Mouse (Mus musculus): Measurements from ENCODE around the gene Bcat1. TPM values are rescaled to one million over a fixed set of nuclear protein-coding genes. Genes with fewer than 3 reads are reported as not detected.

The Bcat1 gene
- polyA plus RNA-seq, 1 experiment from 2014 or later: 105 TPM

DNA sequence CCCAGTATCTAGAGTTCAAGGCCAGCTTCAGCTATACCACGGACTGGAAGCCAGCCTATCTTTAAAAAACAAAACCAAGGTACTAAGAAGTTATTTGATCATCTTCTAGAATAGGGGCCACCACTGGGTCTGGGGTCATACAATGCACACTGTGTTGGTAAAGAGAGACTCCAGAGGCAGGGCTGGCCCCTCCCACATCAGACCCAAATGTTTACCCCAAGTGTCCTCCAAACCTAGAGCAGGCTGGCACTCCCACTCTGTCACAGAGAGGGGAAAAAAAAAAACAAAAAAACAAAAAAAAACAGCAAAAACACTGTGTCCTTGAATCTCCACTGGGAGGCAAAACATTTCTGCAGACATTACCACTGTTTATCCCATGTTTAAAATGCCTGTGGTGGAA is 38.4 kb downstream of the Bcat1 start:
- Histone ChIP-seq H3K4me2 (ENCODE audit: low read length) (no peak overlapping the region), H3K4me1 (ENCODE audit: control insufficient read depth, insufficient read depth, low read length) (peaks cover 10% of the 10 kb centered on the region), H3K36me3 (ENCODE audit: control insufficient read depth, insufficient read depth, low read length) (peaks cover 50% of the 10 kb centered on the region), H3K4me3 (ENCODE audit: low read depth, low read length) (no peak overlapping the region), H3K9me3 (replicated peaks; ENCODE audit: control insufficient read depth, low read length) (no peaks in the 10 kb centered on the region), H3K9ac (ENCODE audit: low read length) (no peak overlapping the region), H3K27ac (ENCODE audit: low read depth, low read length) (no peak overlapping the region), H3K27me3 (replicated peaks; ENCODE audit: control insufficient read depth, insufficient read depth, low read length) (no peaks in the 10 kb centered on the region)
- WGBS: 78% methylated on average over 1 of the region's 1 CpGs
- DNase-seq (ENCODE audit: low spot score) (no peak), ATAC-seq (no peak)

DNA sequence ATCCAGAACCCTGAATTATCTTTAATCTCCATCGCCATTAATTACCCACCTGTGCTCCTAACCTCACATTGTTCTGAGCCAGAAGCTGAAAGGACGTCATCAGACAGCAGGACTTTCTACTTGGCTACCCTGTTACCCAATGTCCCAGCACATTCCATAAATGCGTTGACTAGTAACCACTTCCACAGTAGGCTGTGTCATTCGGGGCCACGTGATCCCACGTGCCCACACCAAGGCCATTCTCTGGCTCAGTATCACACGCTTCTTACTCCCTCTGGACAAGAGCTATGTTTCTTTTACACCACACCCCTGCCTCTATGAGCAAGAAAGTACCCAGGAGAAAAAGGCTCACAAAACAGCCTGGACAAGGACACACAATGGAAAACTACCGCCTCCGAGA is 40.6 kb downstream of the Bcat1 start:
- Histone ChIP-seq H3K9ac (ENCODE audit: low read length) (no peak overlapping the region), H3K4me3 (ENCODE audit: low read depth, low read length) (no peak overlapping the region), H3K4me2 (ENCODE audit: low read length) (no peak overlapping the region), H3K36me3 (ENCODE audit: control insufficient read depth, insufficient read depth, low read length) (peaks cover 68% of the 10 kb centered on the region), H3K27me3 (replicated peaks; ENCODE audit: control insufficient read depth, insufficient read depth, low read length) (no peaks in the 10 kb centered on the region), H3K4me1 (ENCODE audit: control insufficient read depth, insufficient read depth, low read length) (no peaks in the 10 kb centered on the region), H3K9me3 (replicated peaks; ENCODE audit: control insufficient read depth, low read length) (no peaks in the 10 kb centered on the region), H3K27ac (ENCODE audit: low read depth, low read length) (no peak overlapping the region)
- DNase-seq (ENCODE audit: low spot score) (no peak), ATAC-seq (no peak)
- WGBS: 92% methylated on average over 9 of the region's 9 CpGs

DNA sequence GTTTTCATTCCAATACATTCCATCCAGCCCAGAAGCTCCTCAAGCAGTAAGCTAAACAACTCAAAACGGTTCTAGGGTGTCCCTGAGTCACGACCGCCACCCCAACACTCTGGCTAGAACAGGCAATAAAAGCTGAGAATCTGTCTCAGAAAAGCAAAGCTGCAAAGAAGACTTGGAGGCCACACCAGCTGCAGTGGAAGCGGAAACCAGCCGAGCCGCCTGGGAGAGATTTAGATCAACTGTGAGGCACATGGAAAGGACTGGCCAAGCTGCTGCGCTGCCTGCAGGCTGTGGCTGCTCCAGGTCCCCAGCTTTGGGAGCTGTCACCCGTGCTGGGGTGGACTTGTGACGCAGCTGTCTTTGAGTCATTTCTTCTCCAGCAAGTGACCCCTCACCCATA is 45.4 kb downstream of the Bcat1 start:
- Histone ChIP-seq H3K9me3 (replicated peaks; ENCODE audit: control insufficient read depth, low read length) (no peaks in the 10 kb centered on the region), H3K9ac (ENCODE audit: low read length) (no peak overlapping the region), H3K4me1 (ENCODE audit: control insufficient read depth, insufficient read depth, low read length) (no peaks in the 10 kb centered on the region), H3K4me2 (ENCODE audit: low read length) (no peak overlapping the region), H3K27ac (ENCODE audit: low read depth, low read length) (no peak overlapping the region), H3K4me3 (ENCODE audit: low read depth, low read length) (no peak overlapping the region), H3K36me3 (ENCODE audit: control insufficient read depth, insufficient read depth, low read length) (peaks cover 58% of the 10 kb centered on the region), H3K27me3 (replicated peaks; ENCODE audit: control insufficient read depth, insufficient read depth, low read length) (no peaks in the 10 kb centered on the region)
- no peak for DNase-seq (ENCODE audit: low spot score)
- 91% methylated on average over 9 of the region's 9 CpGs for WGBS
- no peak for ATAC-seq

DNA sequence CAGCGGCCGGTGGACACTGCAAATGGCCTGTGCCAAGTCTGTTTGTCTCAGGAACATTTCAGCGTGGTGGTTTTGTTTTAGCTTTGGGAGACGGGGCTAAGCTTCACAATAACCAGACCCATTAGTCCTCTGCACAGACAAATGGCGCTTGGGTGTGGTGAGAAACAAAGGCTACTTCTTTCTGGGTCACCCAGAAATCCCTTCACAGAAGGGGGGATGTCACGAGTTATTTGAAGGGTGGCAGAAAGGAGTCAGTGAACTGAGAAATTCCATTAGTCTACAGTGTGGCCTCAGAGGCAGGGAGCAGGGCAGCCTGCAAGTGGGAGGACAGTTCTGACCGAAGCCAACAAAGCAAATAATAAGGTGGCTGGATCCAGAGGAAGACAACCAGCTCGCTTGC is 52.0 kb downstream of the Bcat1 start:
- DNase-seq (ENCODE audit: low spot score) (no peak), ATAC-seq (no peak)
- H3K4me3 ChIP-seq (ENCODE audit: low read depth, low read length): no peak overlapping the region
- H3K27me3 ChIP-seq (replicated peaks; ENCODE audit: control insufficient read depth, insufficient read depth, low read length): no peaks in the 10 kb centered on the region
- WGBS: 22% methylated on average over 8 of the region's 8 CpGs
- no peaks in the 10 kb centered on the region for H3K4me1 ChIP-seq (ENCODE audit: control insufficient read depth, insufficient read depth, low read length)
- no peak overlapping the region for H3K4me2 ChIP-seq (ENCODE audit: low read length)
- H3K27ac ChIP-seq (ENCODE audit: low read depth, low read length): no peak overlapping the region
- no peak overlapping the region for H3K9ac ChIP-seq (ENCODE audit: low read length)
- H3K36me3 ChIP-seq (ENCODE audit: control insufficient read depth, insufficient read depth, low read length): peaks cover 56% of the 10 kb centered on the region
- H3K9me3 ChIP-seq (replicated peaks; ENCODE audit: control insufficient read depth, low read length): no peaks in the 10 kb centered on the region

DNA sequence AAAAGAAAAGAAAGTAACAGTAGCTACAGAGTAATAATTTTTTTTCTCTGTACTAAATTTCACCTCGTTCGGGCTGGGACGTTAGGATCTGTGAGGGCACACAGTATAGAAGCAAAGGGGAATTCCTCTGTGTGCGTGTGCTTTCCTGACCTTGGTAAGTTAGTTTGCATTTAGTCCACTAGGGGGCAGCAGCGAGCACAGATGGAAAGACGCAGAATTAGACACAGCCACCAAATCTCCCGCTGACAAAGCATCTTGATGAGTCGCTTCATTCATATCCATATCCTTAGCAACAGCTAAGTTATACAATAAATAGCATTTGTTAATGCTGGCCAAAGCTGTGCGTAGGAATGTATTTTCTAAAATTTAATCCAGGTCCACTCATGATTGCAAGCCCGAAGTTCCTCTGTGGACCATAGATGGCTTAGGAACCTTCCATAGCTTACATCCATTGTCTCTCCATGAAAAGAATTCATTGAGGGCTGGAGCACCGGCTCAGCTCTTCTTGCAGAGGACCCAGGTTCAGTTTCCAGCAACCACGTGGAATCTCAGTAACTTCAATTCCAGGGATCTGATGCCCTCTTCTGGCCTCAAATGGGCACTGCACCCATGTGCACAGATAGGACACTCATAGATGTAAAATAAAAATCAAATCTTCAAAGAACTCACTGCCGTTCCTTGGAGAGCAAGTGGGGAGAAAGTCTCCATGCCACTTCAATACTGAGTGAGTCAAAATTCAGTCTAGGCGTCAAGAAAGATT is 52.8 kb downstream of the Bcat1 start:
- Histone ChIP-seq H3K27ac (ENCODE audit: low read depth, low read length) (no peak overlapping the region), H3K4me2 (ENCODE audit: low read length) (no peak overlapping the region), H3K4me1 (ENCODE audit: control insufficient read depth, insufficient read depth, low read length) (no peaks in the 10 kb centered on the region), H3K27me3 (replicated peaks; ENCODE audit: control insufficient read depth, insufficient read depth, low read length) (no peaks in the 10 kb centered on the region), H3K36me3 (ENCODE audit: control insufficient read depth, insufficient read depth, low read length) (peaks cover 59% of the 10 kb centered on the region), H3K4me3 (ENCODE audit: low read depth, low read length) (no peak overlapping the region), H3K9ac (ENCODE audit: low read length) (no peak overlapping the region), H3K9me3 (replicated peaks; ENCODE audit: control insufficient read depth, low read length) (no peaks in the 10 kb centered on the region)
- ATAC-seq (no peak; the same call in 1 of the 2 replicates), DNase-seq (ENCODE audit: low spot score) (peak; percentile 58)
- 83% methylated on average over 14 of the region's 14 CpGs for WGBS

DNA sequence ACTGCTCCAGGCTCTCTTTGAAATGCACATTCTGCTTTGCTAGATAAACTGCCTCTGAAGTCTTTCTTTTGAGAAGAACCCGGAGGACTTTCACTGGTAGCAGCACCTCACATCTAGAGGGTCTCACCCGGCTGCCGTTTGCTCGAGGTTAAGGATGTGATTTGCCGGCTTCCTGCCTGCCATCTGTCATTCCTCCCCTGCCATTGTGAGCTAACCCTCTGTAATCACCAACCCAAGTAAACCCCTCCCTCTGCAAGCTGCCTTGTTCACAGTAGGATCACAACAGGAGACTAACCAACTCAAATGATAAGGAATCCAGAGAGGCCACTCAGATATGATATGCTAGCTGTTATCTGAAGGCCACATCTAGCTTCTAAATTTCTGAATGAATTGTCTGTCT is 53.6 kb downstream of the Bcat1 start:
- Histone ChIP-seq H3K4me2 (ENCODE audit: low read length) (no peak overlapping the region), H3K4me1 (ENCODE audit: control insufficient read depth, insufficient read depth, low read length) (no peaks in the 10 kb centered on the region), H3K27ac (ENCODE audit: low read depth, low read length) (no peak overlapping the region), H3K9ac (ENCODE audit: low read length) (no peak overlapping the region), H3K27me3 (replicated peaks; ENCODE audit: control insufficient read depth, insufficient read depth, low read length) (no peaks in the 10 kb centered on the region), H3K4me3 (ENCODE audit: low read depth, low read length) (no peak overlapping the region), H3K9me3 (replicated peaks; ENCODE audit: control insufficient read depth, low read length) (no peaks in the 10 kb centered on the region), H3K36me3 (ENCODE audit: control insufficient read depth, insufficient read depth, low read length) (peaks cover 67% of the 10 kb centered on the region)
- WGBS: 67% methylated on average over 5 of the region's 5 CpGs
- DNase-seq (ENCODE audit: low spot score) (peak; percentile 25), ATAC-seq (no peak)

DNA sequence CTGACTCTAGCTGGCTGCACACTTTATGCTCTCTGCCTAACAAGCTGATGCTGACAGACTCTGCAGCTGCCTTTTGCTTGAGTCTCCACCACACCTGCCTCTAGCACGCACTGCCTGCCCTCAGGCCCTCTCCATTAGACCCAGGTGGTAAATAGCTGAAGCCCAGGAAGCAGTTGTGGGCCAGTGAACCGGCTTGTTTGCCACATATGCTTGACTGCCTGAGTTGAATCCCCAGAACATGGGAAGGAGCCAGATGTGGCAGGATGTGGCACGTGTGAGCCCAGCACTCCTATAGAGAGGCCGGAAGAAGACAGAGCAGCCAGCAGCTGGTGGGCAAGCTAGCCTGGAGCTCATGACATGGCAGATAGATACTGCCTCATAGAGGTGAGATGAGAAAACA is 55.4 kb downstream of the Bcat1 start:
- Histone ChIP-seq H3K27ac (ENCODE audit: low read depth, low read length) (no peak overlapping the region), H3K4me3 (ENCODE audit: low read depth, low read length) (no peak overlapping the region), H3K36me3 (ENCODE audit: control insufficient read depth, insufficient read depth, low read length) (peaks cover 75% of the 10 kb centered on the region), H3K4me2 (ENCODE audit: low read length) (no peak overlapping the region), H3K4me1 (ENCODE audit: control insufficient read depth, insufficient read depth, low read length) (no peaks in the 10 kb centered on the region), H3K27me3 (replicated peaks; ENCODE audit: control insufficient read depth, insufficient read depth, low read length) (no peaks in the 10 kb centered on the region), H3K9me3 (replicated peaks; ENCODE audit: control insufficient read depth, low read length) (no peaks in the 10 kb centered on the region), H3K9ac (ENCODE audit: low read length) (no peak overlapping the region)
- no peak for ATAC-seq
- no peak for DNase-seq (ENCODE audit: low spot score)
- WGBS: 97% methylated on average over 4 of the region's 4 CpGs

DNA sequence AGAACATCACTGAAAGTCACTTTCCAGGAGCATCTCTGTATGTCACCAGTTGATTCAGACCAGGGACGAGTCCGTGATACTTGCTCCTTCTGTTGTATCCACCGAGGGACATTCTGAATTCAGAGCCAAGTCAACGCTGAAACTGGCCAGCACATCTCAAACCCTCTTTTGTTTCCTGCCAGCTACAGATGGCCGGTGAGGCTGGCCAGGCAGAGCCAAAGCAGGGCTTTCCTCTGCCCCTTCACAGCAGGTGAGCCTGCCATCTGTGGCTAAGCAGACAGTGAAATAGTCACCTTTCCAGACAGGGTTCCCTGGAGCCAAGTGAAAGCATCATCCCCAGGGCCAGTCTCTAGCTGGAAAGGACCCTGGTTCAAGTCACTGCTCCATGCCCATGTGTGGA is 57.7 kb downstream of the Bcat1 start:
- Histone ChIP-seq H3K9ac (ENCODE audit: low read length) (no peak overlapping the region), H3K27me3 (replicated peaks; ENCODE audit: control insufficient read depth, insufficient read depth, low read length) (no peaks in the 10 kb centered on the region), H3K4me2 (ENCODE audit: low read length) (no peak overlapping the region), H3K4me3 (ENCODE audit: low read depth, low read length) (no peak overlapping the region), H3K27ac (ENCODE audit: low read depth, low read length) (no peak overlapping the region), H3K4me1 (ENCODE audit: control insufficient read depth, insufficient read depth, low read length) (no peaks in the 10 kb centered on the region), H3K36me3 (ENCODE audit: control insufficient read depth, insufficient read depth, low read length) (peaks cover 79% of the 10 kb centered on the region), H3K9me3 (replicated peaks; ENCODE audit: control insufficient read depth, low read length) (no peaks in the 10 kb centered on the region)
- WGBS: 89% methylated on average over 5 of the region's 5 CpGs
- DNase-seq (ENCODE audit: low spot score) (no peak), ATAC-seq (no peak)

DNA sequence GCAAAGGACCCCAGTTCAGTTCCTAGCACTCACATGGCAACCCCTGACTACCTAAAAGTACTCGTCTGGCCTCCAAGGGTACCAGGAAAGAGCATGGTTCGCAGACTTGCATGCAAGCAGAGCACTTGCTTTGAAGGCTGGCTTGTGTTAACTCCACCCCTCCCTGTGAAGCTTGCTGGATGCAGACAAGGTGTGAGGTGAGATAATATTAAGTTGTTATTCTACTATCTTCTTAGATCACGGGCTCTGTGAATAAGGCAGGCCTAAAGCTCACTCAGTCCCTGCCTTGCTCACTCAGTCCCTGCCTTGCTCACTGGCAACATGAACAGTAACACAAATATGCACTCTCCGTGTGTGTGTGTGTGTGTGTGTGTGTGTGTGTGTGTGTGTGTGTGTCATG is 58.5 kb downstream of the Bcat1 start:
- no peaks in the 10 kb centered on the region for H3K9me3 ChIP-seq (replicated peaks; ENCODE audit: control insufficient read depth, low read length)

More for the DNA sequence above, 58.5 kb downstream of the Bcat1 start:
- Histone ChIP-seq H3K27me3 (replicated peaks; ENCODE audit: control insufficient read depth, insufficient read depth, low read length) (no peaks in the 10 kb centered on the region), H3K9ac (ENCODE audit: low read length) (no peak overlapping the region), H3K27ac (ENCODE audit: low read depth, low read length) (no peak overlapping the region), H3K36me3 (ENCODE audit: control insufficient read depth, insufficient read depth, low read length) (peaks cover 79% of the 10 kb centered on the region), H3K4me3 (ENCODE audit: low read depth, low read length) (no peak overlapping the region), H3K4me2 (ENCODE audit: low read length) (no peak overlapping the region), H3K4me1 (ENCODE audit: control insufficient read depth, insufficient read depth, low read length) (no peaks in the 10 kb centered on the region)
- DNase-seq (ENCODE audit: low spot score): no peak
- 92% methylated on average over 4 of the region's 4 CpGs for WGBS
- ATAC-seq: no peak
